Mouse (Mus musculus) neural tube, embryonic 12.5 days (tissue): ENCODE results near the gene Olfr628. TPM values are rescaled to one million over a fixed set of nuclear protein-coding genes. Genes with fewer than 3 reads are reported as not detected.

Source experiments
- polyA plus RNA-seq: library from polyadenylated mRNA; unstranded; fragments of >200 nt; fragmentation: Nextera tagmentation; extraction: Ambion mirVana; gene quantifications from 2 replicates; pipeline ENCODE4 v1.2.1, GENCODE M21; 2016

Olfr628 gene
- polyA plus RNA-seq, 1 experiment from 2014 or later: not detected

Other genes starting within 250 kb of the Olfr628 start
- gene Olfr609, start 232.3 kb upstream of the Olfr628 start, polyA plus RNA-seq: not detected in 2 replicates
- not detected in 2 replicates for gene Olfr610, start 218.3 kb upstream of the Olfr628 start, polyA plus RNA-seq
- not detected in 2 replicates for gene Olfr611, start 209.5 kb upstream of the Olfr628 start, polyA plus RNA-seq
- not detected in 2 replicates for gene Olfr612, start 187.7 kb upstream of the Olfr628 start, polyA plus RNA-seq
- not detected in 2 replicates for gene Olfr613, start 182.3 kb upstream of the Olfr628 start, polyA plus RNA-seq
- gene Olfr615, start 174.3 kb upstream of the Olfr628 start, polyA plus RNA-seq: not detected in 2 replicates
- gene Olfr616, start 161.2 kb upstream of the Olfr628 start, polyA plus RNA-seq: not detected in 2 replicates
- not detected in 2 replicates for gene Olfr617, start 157.3 kb upstream of the Olfr628 start, polyA plus RNA-seq
- gene Olfr618, start 140.3 kb upstream of the Olfr628 start, polyA plus RNA-seq: not detected in 2 replicates
- not detected in 2 replicates for gene Olfr619, start 129.8 kb upstream of the Olfr628 start, polyA plus RNA-seq
- not detected in 2 replicates for gene Olfr620, start 117.8 kb upstream of the Olfr628 start, polyA plus RNA-seq
- gene Olfr622, start 87.7 kb upstream of the Olfr628 start, polyA plus RNA-seq: not detected in 2 replicates
- not detected in 2 replicates for gene Olfr623, start 66.7 kb upstream of the Olfr628 start, polyA plus RNA-seq
- gene Olfr624, start 59.2 kb upstream of the Olfr628 start, polyA plus RNA-seq: not detected in 2 replicates
- gene Olfr625-ps1, start 47.7 kb upstream of the Olfr628 start, polyA plus RNA-seq: not detected in 2 replicates
- gene Olfr243, start 15.7 kb upstream of the Olfr628 start, polyA plus RNA-seq: not detected in 2 replicates
- not detected in 2 replicates for gene Olfr629, start 14.6 kb downstream of the Olfr628 start, polyA plus RNA-seq
- gene Olfr630, start 27.0 kb downstream of the Olfr628 start, polyA plus RNA-seq: not detected in 2 replicates
- gene Olfr69, start 41.2 kb downstream of the Olfr628 start, polyA plus RNA-seq: not detected in 2 replicates
- not detected in 2 replicates for gene Olfr68, start 49.3 kb downstream of the Olfr628 start, polyA plus RNA-seq
- not detected in 2 replicates for gene Olfr67, start 61.4 kb downstream of the Olfr628 start, polyA plus RNA-seq
- gene Hbb-bt, start 83.6 kb downstream of the Olfr628 start, polyA plus RNA-seq: 662 and 699 TPM in 2 replicates
- gene Hbb-bs, start 97.7 kb downstream of the Olfr628 start, polyA plus RNA-seq: 567 and 639 TPM in 2 replicates
- gene Hbb-bh2, start 110.1 kb downstream of the Olfr628 start, polyA plus RNA-seq: 0.38 TPM in 1 of 2 replicates, not detected in the other
- gene Hbb-bh1, start 112.8 kb downstream of the Olfr628 start, polyA plus RNA-seq: 483 and 495 TPM in 2 replicates
- 6,731 and 6,931 TPM in 2 replicates for gene Hbb-y, start 122.8 kb downstream of the Olfr628 start, polyA plus RNA-seq
- not detected in 2 replicates for gene Olfr66, start 155.9 kb downstream of the Olfr628 start, polyA plus RNA-seq
- gene Olfr64, start 164.1 kb downstream of the Olfr628 start, polyA plus RNA-seq: not detected in 2 replicates
- gene Olfr65, start 173.1 kb downstream of the Olfr628 start, polyA plus RNA-seq: not detected in 2 replicates
- not detected in 2 replicates for gene Olfr631, start 198.5 kb downstream of the Olfr628 start, polyA plus RNA-seq
- not detected in 2 replicates for gene Olfr632, start 204.0 kb downstream of the Olfr628 start, polyA plus RNA-seq
- gene Olfr633, start 214.1 kb downstream of the Olfr628 start, polyA plus RNA-seq: not detected in 2 replicates
- gene Olfr635, start 240.8 kb downstream of the Olfr628 start, polyA plus RNA-seq: not detected in 2 replicates